Mouse (Mus musculus): ENCODE results near the gene Pard3. TPM values are rescaled to one million over a fixed set of nuclear protein-coding genes. Genes with fewer than 3 reads are reported as not detected.

Pard3 gene
- polyA plus RNA-seq, 1 experiment from 2014 or later = 5.4 TPM

DNA sequence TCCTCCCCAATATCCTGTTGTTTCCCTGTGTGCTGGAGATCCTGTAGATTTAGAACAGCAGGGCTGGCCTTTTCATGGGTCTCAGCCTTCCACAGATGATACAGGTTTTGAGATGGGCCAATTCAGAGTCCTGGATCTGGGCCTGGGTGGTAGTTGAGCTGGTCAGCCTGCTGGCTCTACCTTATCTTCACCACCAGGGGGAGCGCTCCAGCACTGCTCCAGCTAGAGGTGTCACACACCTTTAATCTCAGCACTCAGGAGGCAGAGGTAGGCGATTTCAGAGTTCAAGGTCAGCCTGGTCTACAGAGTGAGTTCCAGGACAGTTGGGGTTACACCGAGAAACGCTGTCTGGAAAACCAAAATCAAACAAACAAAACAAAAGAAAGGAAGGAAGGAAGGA lies 525.6 kb downstream of the Pard3 start:
- 21% methylated on average over 4 of the region's 4 CpGs for WGBS (ENCODE audit: insufficient replicate concordance)
- DNase-seq = no peak
- Histone ChIP-seq H3K4me3 (replicated peaks) (no peak overlapping the region), H3K27me3 (no peaks in the 10 kb centered on the region), H3K36me3 (no peaks in the 10 kb centered on the region), H3K27ac (no peak overlapping the region), H3K4me2 (no peak overlapping the region), H3K9ac (no peak overlapping the region), H3K4me1 (replicated peaks) (no peaks in the 10 kb centered on the region; the same call in 1 of the 2 replicates), H3K9me3 (replicated peaks) (no peaks in the 10 kb centered on the region)
- peak; percentile 41; the same call in 1 of the 2 replicates for ATAC-seq (ENCODE audit: low read depth)

DNA sequence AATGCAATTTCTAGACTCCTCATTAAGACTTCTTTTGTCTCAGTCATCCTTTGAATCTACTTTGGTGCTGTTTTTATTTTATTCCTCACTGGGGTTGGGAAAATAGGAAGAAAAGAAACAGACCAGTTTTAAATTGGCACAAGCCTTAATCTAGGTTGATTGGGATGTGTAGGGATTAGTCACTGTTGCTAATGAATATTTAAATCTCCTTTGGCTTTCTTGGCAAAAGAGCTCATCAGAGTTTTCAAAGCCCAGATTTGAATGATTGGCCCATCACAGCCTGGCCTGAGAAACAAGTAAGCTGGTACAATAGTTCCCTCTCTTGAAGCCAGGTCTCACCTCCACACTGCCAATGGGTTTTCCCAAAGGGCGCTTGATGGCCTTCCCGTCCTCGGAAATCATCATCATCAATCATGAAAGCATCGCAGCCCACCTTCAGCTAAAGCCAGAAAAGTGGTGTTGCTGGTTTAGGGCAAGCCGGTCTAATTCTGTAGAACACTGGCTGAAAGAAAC lies 527.0 kb downstream of the Pard3 start:
- no peak for DNase-seq
- Histone ChIP-seq H3K4me1 (replicated peaks) (no peaks in the 10 kb centered on the region; the same call in 1 of the 2 replicates), H3K27ac (no peak overlapping the region), H3K27me3 (no peaks in the 10 kb centered on the region), H3K9me3 (replicated peaks) (no peaks in the 10 kb centered on the region), H3K4me2 (no peak overlapping the region), H3K36me3 (no peaks in the 10 kb centered on the region), H3K9ac (no peak overlapping the region), H3K4me3 (replicated peaks) (no peak overlapping the region)
- 68% methylated on average over 5 of the region's 5 CpGs for WGBS (ENCODE audit: insufficient replicate concordance)
- ATAC-seq (ENCODE audit: low read depth) = no peak

DNA sequence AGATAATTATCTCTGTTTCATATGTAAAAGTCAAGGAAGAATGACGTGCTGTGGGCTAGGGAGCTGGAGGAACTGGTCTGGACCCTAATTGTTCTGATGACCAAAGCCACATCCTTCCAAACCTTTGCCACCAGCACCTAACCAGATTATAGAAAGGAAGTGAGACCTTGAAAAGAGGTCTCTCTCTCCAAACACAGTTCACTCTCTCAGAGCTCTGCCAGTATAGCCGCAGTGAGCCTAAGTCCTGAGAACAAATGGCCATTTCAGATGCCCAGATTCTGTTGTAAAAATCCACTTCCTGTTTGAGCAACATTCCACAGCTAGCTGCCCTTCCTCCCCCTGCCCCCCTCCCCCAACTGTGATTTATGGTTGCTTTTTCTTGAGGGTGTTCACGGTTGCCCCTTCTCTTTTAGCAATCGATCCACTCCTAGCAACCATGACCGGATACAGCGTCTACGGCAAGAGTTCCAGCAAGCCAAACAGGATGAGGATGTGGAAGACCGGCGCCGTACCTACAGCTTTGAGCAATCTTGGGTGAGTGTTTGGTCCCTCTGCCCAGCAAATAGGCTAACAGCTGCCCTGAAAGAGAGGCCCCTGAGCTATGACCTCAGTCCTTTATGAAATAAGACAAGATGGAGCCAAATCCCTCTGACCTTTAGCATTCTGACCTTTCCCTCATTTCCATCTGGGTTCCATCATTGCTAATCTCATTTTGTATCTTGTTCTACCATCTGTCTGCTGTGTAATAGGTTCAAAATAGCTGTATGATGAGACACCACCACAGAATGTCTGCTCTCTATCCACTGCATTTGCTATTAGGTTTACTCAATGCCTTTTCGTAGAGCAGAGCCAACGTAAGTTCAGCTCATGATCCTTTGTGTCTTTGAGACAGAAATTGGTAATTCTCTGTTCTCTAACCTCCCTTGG lies 529.2 kb downstream of the Pard3 start:
- H3K4me1 ChIP-seq (replicated peaks) = no peaks in the 10 kb centered on the region; the same call in 1 of the 2 replicates
- no peak overlapping the region for H3K4me3 ChIP-seq (replicated peaks)
- H3K4me2 ChIP-seq = no peak overlapping the region
- H3K27me3 ChIP-seq = no peaks in the 10 kb centered on the region
- DNase-seq = no peak
- no peaks in the 10 kb centered on the region for H3K36me3 ChIP-seq
- ATAC-seq (ENCODE audit: low read depth) = no peak
- H3K9me3 ChIP-seq (replicated peaks) = no peaks in the 10 kb centered on the region
- no peak overlapping the region for H3K27ac ChIP-seq
- whole genome bisulfite sequencing (ENCODE audit: insufficient replicate concordance) = 40% methylated on average over 12 of the region's 12 CpGs
- no peak overlapping the region for H3K9ac ChIP-seq

DNA sequence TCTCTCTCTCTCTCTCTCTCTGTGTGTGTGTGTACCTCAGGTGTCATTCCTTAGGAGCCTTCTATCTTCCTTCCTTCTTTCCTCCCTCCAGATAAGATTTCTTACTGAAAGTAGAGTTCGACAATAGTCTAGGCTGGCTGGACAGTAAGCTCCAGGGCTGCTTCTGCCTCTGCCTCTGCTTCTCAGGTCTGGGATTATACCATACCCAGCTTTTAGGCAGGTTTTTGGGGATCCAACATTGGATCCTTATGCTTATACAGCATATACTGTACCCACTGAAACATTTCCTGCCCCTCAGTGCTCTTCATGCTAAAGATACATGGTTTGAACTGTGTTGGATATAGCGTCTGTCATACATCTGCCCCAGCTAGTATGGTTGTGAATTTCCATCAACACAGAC lies 536.9 kb downstream of the Pard3 start:
- H3K4me3 ChIP-seq (replicated peaks) = no peak overlapping the region
- no peaks in the 10 kb centered on the region for H3K9me3 ChIP-seq (replicated peaks)
- no peak overlapping the region for H3K4me2 ChIP-seq
- ATAC-seq (ENCODE audit: low read depth) = no peak
- H3K36me3 ChIP-seq = no peaks in the 10 kb centered on the region
- no peak for DNase-seq
- H3K27ac ChIP-seq = no peak overlapping the region
- no peaks in the 10 kb centered on the region for H3K4me1 ChIP-seq (replicated peaks)
- H3K9ac ChIP-seq = no peak overlapping the region
- no peaks in the 10 kb centered on the region for H3K27me3 ChIP-seq
- 68% methylated on average over 2 of the region's 2 CpGs for WGBS (ENCODE audit: insufficient replicate concordance)

DNA sequence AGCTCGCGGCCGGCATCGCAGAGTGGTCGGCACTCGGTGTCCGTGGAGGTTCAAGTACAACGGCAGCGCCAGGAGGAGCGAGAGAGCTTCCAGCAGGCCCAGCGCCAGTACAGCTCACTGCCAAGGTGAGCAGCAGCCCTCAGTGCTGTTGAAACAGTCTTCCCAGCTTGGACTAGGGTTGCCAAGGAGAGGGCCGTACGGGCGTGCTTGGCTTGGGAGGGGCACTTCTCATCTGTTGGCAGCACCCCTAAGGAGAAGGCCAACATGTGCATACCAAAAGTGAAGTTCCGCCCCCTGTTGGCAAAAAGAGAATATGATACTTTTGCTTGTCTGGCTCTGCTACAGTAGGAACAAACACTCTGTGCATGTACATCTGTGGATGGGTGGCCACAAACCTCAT lies 539.4 kb downstream of the Pard3 start:
- ATAC-seq (ENCODE audit: low read depth) (no peak), DNase-seq (no peak)
- Histone ChIP-seq H3K36me3 (no peaks in the 10 kb centered on the region), H3K9me3 (replicated peaks) (no peaks in the 10 kb centered on the region), H3K4me3 (replicated peaks) (no peak overlapping the region), H3K4me2 (no peak overlapping the region), H3K4me1 (replicated peaks) (no peaks in the 10 kb centered on the region), H3K27ac (no peak overlapping the region), H3K9ac (no peak overlapping the region), H3K27me3 (no peaks in the 10 kb centered on the region)
- 91% methylated on average over 15 of the region's 15 CpGs for WGBS (ENCODE audit: insufficient replicate concordance)

DNA sequence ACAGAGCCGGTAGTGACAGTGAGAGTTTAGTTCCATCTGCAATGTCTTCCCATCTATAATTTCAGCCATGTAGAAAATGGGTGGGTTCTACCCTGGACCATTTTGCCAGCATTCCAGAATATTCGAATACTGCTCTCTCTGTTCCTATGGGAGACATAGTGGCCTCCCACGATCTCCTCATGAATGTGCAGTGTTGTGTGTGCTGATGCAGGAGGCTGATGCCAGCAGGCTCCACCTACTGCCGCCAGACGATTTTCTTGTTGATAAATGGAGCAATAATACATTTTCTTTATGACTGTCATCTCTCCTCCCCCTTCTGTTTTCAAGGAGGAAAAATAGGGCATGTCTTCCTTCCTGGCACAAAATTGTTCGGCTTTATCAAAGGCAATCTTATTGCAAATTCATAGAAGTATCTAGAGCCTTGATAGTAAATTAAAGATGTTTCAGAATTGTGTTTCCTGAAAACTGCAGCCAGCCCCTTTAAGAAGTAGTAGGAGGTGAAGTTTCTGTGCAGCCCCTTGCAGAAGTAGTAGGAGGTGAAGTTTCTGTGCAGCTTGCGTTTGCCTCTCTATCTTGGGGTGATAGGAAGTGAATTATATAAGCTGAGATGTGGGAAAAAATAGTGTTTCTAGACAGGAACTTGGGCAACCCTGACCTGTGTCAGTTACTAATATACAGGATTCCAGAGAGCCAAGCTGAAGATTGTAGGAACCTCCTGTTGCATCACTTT lies 545.0 kb downstream of the Pard3 start:
- no peak overlapping the region for H3K9ac ChIP-seq
- H3K4me2 ChIP-seq = no peak overlapping the region
- no peaks in the 10 kb centered on the region for H3K27me3 ChIP-seq
- no peaks in the 10 kb centered on the region for H3K36me3 ChIP-seq
- DNase-seq (no peak), ATAC-seq (ENCODE audit: low read depth) (no peak)
- H3K9me3 ChIP-seq (replicated peaks) = no peaks in the 10 kb centered on the region
- H3K4me3 ChIP-seq (replicated peaks) = no peak overlapping the region
- no peak overlapping the region for H3K27ac ChIP-seq
- WGBS (ENCODE audit: insufficient replicate concordance) = 46% methylated on average over 7 of the region's 7 CpGs
- H3K4me1 ChIP-seq (replicated peaks) = no peaks in the 10 kb centered on the region

DNA sequence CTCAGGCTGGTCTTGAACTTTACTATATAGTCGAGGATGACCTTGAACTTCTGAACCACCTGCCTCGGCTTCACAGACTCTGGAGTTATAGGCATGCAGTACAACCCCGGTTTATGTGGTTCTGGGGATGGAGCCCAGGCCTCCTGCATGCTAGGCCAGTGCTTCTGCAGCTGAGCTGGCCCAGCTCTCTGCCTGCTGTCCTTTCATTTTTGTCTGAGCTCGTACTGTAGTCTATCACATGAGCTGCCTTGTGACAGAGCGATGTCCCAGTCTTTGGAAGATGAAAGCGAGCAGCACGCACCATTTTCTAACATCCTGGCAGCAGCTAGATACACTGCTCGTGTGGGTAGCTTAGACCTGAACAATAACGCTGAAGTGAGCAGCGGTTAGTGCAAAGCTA lies 545.6 kb downstream of the Pard3 start:
- H3K36me3 ChIP-seq = no peaks in the 10 kb centered on the region
- H3K4me3 ChIP-seq (replicated peaks) = no peak overlapping the region
- 63% methylated on average over 10 of the region's 10 CpGs for WGBS (ENCODE audit: insufficient replicate concordance)

DNA sequence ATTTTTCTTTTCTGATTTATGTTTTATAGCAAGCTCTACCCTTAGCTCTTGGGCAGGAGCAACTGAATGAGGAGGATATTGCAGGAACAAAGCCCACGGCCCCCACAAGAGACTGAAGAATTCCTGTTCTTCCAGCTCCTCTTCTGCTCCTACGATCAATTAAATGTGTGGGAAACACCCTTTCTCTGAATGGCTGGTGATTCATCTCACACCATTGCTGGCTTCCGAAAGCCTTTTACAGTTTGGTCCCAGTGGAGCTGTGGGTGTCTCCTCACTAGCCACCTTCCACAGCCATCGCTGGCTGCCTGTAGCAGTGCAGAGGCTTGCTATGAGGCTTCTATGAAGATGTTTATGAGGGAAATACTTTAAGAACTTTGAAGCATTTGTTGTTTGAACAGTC lies 550.5 kb downstream of the Pard3 start:
- no peaks in the 10 kb centered on the region for H3K27me3 ChIP-seq
- H3K4me2 ChIP-seq = no peak overlapping the region
- no peaks in the 10 kb centered on the region for H3K36me3 ChIP-seq
- H3K9ac ChIP-seq = no peak overlapping the region
- no peaks in the 10 kb centered on the region for H3K9me3 ChIP-seq (replicated peaks)
- ATAC-seq (ENCODE audit: low read depth) = no peak
- H3K27ac ChIP-seq = no peak overlapping the region
- H3K4me1 ChIP-seq (replicated peaks) = no peaks in the 10 kb centered on the region
- 69% methylated on average over 4 of the region's 4 CpGs for WGBS (ENCODE audit: insufficient replicate concordance)
- H3K4me3 ChIP-seq (replicated peaks) = no peak overlapping the region
- DNase-seq = no peak

More for the DNA sequence above, 545.6 kb downstream of the Pard3 start:
- ATAC-seq (ENCODE audit: low read depth) (no peak), DNase-seq (no peak)
- no peak overlapping the region for H3K27ac ChIP-seq
- no peak overlapping the region for H3K9ac ChIP-seq
- H3K4me1 ChIP-seq (replicated peaks) = no peaks in the 10 kb centered on the region
- no peak overlapping the region for H3K4me2 ChIP-seq
- H3K27me3 ChIP-seq = no peaks in the 10 kb centered on the region
- H3K9me3 ChIP-seq (replicated peaks) = no peaks in the 10 kb centered on the region

DNA sequence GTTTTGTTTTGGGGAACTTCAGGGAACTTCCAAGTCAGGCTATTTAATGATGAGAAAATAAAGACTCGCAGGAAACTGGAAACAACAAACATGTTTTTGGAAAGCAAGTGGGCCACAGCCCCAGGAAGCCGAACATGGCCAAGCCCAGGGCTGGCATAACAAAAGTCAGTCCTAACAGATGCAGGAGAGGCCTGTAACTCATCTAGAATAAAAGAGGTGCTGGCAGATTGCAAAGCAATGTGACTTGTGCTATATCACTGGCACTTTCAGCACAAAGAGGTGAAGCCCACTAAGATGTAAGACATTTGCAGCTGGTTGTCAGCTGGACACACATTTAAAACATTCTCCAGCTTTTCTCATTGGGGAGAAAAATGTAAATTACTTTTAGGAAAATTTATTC lies 553.0 kb downstream of the Pard3 start:
- Histone ChIP-seq H3K4me3 (replicated peaks) (no peak overlapping the region), H3K36me3 (no peaks in the 10 kb centered on the region), H3K27me3 (no peaks in the 10 kb centered on the region), H3K27ac (no peak overlapping the region), H3K9ac (no peak overlapping the region), H3K4me2 (no peak overlapping the region), H3K9me3 (replicated peaks) (no peaks in the 10 kb centered on the region), H3K4me1 (replicated peaks) (no peaks in the 10 kb centered on the region)
- DNase-seq = no peak
- ATAC-seq (ENCODE audit: low read depth) = no peak
- WGBS (ENCODE audit: insufficient replicate concordance) = 64% methylated on average over 2 of the region's 2 CpGs

DNA sequence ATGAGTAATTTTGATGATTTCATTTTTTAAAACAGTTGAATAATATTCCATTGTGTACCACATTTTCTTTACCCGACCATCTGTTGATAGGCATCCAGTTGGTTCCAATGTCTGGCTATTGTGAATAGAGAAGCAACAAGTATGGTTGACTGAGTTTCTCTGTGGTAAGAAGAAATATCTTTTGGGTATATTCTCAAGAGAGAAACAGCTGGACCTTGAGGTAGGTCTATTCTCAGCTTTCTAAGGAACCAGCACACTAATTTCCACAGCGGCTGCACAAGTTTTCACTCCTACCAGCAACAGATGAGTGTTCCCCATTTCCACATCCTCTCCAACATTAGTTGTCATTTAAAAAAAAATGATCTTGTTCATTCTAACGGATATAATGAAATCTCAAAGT lies 558.4 kb downstream of the Pard3 start:
- ATAC-seq (ENCODE audit: low read depth) = no peak
- no peak overlapping the region for H3K9ac ChIP-seq
- WGBS (ENCODE audit: insufficient replicate concordance) = 64% methylated on average over 3 of the region's 3 CpGs
- no peak for DNase-seq
- no peak overlapping the region for H3K4me3 ChIP-seq (replicated peaks)
- H3K27ac ChIP-seq = no peak overlapping the region
- no peak overlapping the region for H3K4me2 ChIP-seq
- no peaks in the 10 kb centered on the region for H3K36me3 ChIP-seq
- H3K27me3 ChIP-seq = no peaks in the 10 kb centered on the region
- H3K9me3 ChIP-seq (replicated peaks) = no peaks in the 10 kb centered on the region
- no peaks in the 10 kb centered on the region for H3K4me1 ChIP-seq (replicated peaks)

DNA sequence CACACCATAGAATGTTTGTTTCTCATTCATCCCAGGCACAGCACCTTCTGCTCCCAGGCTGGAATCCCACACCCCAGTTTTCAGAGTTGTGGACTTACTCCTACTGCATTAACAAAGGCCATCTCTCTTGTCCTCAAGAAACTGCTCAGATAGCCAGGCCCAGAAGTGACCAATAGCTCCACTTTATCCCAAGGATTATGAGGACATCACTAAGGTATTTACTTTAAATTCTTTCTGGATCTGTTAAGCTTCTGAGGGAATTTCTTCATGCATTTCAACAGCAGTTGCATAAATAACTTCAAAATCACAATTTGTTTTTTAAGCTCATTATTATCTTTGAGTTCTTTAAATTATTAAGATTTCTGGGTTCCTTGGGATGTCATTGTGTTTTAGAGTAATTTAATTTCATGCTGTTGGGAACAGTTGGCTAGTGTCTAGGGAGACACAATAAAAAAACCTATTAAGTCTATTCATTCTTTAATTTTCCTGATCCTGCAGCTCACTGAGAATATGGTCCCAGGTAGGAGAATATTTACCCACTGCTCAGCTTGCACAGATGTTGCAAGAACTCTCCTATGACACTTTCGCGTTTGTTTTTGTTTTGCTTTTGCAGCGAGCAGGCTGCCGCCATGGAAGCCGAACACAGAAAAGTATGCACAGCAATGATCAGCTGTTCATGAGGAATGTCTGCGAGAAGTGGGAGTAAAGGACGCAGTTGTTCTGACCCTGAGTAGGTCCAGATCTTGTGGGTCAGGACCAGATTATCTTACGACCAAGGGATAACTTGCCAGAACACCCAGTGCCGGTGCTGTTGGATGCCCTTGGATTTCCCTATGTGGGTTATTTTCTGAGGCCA lies 574.8 kb downstream of the Pard3 start:
- ATAC-seq (ENCODE audit: low read depth) (no peak), DNase-seq (no peak)
- H3K9me3 ChIP-seq (replicated peaks) = no peaks in the 10 kb centered on the region

More for the DNA sequence above, 574.8 kb downstream of the Pard3 start:
- Histone ChIP-seq H3K9ac (no peak overlapping the region), H3K4me1 (replicated peaks) (no peaks in the 10 kb centered on the region), H3K36me3 (no peaks in the 10 kb centered on the region), H3K27ac (no peak overlapping the region), H3K4me3 (replicated peaks) (no peak overlapping the region), H3K4me2 (no peak overlapping the region), H3K27me3 (no peaks in the 10 kb centered on the region)
- 78% methylated on average over 9 of the region's 9 CpGs for WGBS (ENCODE audit: insufficient replicate concordance)
